Mouse (Mus musculus): ENCODE measurements around the gene F2rl2.

F2rl2 gene

DNA sequence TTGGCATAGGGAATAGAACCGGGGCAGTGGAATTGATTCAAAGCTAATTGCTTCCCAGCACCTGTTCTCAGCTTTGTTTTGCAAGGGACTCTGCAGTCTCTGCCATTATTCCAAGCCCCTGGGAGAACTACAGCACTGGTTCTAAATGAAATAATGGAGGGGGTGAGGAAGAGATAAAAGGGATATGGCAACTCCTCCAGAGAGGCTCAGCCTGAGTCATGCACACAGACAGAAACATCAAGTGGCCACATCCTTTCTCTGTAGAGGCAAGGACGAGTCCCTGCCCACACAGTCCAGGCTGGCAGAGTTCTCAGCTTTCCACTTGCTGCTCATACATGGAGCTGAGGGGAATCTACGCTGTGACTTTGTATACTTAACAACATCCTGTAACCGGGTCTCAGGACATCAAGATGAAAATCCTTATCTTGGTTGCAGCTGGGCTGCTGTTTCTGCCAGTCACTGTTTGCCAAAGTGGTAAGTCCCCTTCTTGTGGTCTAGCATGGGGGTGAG lies at the start of gene F2rl2:
F2rl2 (plus strand) TSS at position 200 of the 510 bp plus-strand sequence.
- DNase-seq = no peak

GRCm38 (mm10) chr13:95647248-95647647 lies 49.4 kb upstream of the F2rl2 start:
- DNase-seq = no peak

DNA sequence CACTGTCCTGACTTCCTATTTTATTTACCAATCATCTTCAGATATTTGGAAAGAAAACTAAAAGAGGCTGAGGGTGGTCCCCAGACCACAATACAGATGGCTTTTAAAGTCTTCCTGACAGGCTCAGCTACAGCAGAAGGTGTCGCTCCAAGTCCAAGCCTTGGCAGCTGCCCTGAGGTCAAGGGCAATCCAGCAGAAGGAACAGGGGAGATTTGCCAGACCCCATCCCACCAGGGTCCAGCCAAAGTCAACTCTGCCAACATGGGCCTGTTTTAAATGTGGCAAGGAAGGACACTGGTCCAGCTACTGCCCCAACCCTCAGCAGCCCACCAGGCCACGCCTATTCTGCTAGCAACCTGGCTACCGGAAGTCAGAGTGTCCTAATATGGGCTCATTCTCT lies 46.7 kb upstream of the F2rl2 start:
- DNase-seq = no peak

DNA sequence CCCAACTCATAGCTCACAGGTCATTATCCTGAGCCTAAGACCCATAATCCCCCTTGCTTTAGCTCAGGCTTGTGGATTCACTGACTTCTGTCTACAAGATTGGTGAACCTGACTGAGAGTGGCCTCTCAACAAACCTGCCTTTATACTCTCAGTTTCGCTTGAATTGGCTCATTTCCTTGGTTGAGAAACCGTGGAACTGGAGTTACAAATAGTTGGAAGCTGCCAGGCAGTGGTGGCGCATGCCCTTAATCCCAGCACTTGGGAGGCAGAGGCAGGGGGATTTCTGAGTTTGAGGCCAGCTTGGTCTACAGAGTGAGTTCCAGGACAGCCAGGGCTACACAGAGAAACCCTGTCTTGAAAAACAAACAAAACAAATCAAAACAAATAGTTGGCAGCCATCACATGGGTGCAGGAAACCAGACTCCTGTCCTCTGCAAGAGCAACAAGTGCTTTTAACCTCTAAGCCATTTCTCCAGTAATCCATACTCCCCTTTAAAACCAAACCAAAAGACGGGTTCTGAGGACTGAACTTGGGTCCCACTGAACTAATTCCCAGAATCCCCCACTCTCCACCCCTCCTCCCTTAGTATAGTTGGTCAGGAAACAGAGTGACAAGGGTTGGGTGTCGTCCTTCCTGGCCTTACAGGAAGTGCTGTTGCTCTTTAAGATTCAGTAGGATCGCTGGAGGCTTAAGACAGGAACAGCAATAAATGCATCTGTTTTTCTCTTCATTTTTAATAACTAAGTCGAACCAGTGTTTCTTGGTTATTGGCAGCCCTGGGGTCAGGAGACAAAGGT lies 44.6 kb upstream of the F2rl2 start:
- DNase-seq = no peak

DNA sequence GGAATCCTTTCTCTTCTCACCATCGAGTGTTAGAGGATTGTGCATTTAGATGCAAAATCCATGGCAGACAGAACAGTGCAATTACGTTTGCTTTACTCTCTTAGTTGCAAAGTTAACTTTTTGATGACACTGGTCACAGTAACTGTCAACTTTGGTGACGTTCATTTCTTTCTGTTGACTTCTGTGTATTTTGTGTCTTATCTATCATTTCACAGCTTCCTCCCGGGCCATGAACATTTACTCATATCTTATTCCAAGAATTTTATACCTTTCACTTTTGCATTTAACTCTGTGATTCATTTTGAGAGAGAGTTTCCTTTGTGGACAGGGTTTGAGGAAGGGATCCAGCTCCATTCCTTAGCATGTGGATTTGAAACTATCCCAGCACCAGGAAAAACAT lies 43.0 kb upstream of the F2rl2 start:
- DNase-seq = no peak

DNA sequence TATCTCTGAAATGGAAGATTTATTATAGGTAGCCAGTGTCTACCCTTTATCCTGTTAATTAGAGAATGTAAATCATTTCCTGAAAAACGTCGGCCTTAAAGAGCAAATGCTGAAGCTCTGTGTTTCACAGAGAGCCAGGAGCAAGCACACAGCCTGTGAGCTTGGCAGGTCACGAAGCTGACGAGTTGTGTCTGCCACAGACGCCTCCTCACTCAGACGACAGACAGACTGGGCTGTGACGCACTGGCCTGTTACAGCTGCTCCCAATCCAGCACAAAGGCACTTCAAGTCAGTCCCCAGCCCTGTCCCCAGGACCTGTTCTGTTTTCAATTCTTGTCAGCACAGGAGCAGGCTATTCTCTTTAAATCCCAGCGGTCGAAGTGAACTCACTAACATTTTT lies 41.4 kb upstream of the F2rl2 start:
- DNase-seq = peak; percentile 30 to 38

DNA sequence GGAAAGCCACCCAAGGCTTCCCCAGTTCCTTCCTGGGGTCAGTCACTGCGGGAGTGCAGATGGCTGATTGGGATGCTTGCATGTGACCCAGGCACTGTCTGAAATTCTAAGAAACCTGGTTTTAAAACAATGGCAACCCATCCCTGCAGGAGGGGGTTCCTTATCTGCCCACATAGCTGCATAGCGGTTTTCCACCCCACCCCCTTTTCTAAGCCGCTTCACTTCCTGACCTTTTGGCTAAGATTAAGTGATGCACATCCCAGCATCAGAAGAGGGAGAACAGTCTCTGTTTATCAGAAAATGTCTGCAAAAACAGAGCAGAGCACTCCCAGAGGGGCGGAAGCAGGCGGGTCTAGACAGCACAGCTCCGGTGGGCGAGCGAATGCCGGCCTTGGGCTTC lies 39.5 kb upstream of the F2rl2 start:
- DNase-seq = no peak

GRCm38 (mm10) chr13:95659432-95659831 lies 37.2 kb upstream of the F2rl2 start:
- DNase-seq = no peak

- DNase-seq = no peak
Observed at GRCm38 (mm10) chr13:95663834-95664233, 32.8 kb upstream of the F2rl2 start.

DNA sequence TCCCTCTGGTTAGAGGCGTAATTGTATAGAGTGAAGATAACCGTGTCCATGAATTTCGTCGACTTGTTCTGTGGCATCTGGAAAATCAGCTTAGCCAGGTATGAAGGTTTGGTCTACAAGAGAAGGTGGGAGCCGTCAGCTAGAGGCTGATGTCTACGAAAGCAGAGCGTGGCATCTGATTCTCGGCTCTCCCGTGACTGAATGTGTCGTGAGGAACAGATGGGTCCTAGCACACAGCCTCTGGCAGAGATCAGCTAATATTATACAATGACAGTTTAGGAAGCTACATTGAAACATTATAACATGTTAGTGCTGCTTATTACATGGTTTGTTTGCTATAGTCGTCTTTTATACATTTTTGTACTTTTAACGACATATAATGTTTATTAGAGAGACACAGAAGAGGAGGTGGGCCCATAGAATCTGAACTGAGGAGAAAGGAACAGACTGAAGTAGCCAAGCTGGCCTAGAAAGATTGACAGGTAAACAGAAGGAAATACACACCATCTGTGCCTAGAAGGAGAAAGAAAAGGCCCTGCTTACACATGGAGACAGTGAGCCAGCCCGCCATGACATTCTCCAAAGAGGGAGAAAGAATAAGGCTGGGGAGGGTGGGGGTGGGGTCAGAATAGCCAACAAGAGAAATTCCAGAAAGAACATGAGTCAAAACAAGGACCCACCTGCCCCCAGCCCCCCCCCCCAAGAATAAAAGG lies 30.9 kb upstream of the F2rl2 start:
- no peak for DNase-seq

- DNase-seq = peak in 1 of 2 experiments; percentile 17
Observed at GRCm38 (mm10) chr13:95667260-95667659, 29.4 kb upstream of the F2rl2 start.

GRCm38 (mm10) chr13:95670534-95670933 lies 26.1 kb upstream of the F2rl2 start:
- DNase-seq = no peak

- DNase-seq = no peak
Observed at GRCm38 (mm10) chr13:95671108-95671897, 25.4 kb upstream of the F2rl2 start.

- no peak for DNase-seq
Observed at GRCm38 (mm10) chr13:95672372-95672771, 24.3 kb upstream of the F2rl2 start.

DNA sequence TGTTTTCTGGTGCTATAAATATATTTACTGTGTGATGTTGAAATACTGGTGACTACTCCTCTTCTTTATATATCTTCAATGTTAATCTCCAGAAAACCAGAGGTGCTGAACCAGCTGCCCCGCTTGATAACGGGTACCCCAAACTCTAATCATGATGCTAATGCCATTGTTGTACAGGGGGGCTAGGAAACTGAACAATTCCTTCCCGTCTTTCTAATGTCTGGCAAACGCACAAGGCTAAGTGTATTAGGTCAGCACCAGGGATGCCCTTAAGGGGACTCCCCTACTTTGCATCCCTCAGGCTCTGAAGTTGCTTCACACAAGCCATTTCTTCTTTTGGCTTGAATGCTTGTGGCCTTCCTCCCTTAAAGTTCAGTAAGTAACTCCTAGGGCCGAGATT lies 17.6 kb upstream of the F2rl2 start:
- no peak for DNase-seq

DNA sequence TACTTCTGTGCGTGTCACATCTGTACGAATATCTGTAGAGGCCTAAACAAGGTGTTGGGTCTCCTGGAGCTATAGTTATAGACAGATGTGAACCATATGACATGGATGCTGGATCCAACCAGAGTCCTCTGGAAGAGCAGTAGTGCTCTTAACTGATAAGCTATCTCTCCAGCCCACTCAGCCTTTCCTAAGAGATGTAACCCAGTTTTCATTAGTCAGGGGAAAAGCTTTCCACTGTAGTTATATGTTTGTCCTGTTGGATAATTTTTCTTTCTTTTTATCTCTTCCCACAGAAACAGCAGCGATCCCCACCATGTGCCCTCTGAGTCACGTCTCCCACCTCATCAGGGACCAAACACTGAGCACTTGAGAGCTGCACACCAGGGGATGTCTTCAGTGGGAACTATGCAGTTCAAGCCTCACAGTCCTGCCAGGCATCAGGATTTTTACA lies 17.1 kb upstream of the F2rl2 start:
- DNase-seq = no peak

GRCm38 (mm10) chr13:95684656-95685244 lies 11.9 kb upstream of the F2rl2 start:
- no peak for DNase-seq

DNA sequence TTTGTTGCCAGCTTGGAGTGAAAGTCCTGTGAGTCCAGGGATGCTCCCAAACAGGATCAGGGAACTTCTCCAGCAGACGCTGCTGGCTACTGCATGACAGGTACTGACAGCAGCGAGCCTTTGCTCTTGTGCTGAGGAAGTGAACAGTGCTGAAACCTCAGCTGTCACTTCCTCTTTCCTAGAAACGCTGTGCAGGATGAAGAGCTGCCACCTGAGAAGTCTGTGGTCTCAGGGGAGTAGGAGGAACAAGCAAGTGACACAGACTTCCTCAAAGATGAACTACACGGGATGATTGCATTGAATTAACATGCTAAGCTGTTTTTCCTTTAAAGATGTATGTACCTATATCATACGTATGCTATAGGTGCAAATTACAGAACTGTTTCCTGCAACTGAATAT lies 10.9 kb upstream of the F2rl2 start:
- no peak for DNase-seq

GRCm38 (mm10) chr13:95688576-95688975 lies 8.1 kb upstream of the F2rl2 start:
- DNase-seq = no peak

DNA sequence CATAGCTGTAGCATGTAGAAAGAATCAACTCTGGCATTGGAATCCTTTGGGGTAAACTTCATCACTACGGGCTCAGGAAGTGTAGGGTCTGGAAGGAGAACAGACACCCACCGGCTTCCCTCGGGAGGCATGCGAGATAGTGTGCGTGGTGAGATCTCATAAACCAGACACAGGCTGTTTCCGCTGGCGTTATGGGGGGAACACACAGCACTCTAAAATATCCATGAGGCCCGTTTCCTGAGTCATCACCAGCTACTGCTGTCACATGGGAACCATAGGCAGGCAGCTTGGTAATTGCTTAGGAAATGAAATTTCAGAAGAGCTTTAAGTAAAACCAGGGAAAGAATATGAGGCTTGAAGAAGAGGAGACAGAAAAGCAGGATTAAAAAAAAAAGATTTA lies 4.5 kb upstream of the F2rl2 start:
- DNase-seq = no peak

DNA sequence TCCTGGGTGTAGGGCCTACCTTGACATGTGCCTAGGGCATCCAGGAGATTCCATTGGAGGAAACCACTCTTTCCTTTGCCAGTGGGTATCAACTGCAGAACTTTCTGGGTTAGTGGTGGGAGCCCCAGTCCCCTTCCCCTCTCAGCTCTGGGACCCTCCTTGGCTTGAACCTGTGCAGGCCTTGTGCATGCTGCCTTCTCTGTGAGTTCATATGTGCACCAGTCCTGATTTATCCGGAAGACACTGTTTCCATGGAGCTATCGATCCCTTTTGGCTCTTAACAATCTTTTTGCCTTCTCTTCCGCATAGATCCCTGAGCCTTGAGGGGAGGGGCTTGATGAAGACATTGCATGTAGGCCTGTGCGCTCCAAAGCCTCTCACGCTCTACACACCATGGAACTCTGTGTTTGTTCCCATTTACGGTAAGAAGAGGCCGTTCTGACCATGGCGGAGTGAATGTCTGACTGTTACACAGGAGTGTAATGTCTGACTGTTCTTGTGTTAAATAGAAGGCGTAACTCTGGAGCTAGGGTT lies 466 bp upstream of the F2rl2 start:
- no peak for DNase-seq

- no peak for DNase-seq
Observed at GRCm38 (mm10) chr13:95697874-95698273, 1.2 kb downstream of the F2rl2 start.

DNA sequence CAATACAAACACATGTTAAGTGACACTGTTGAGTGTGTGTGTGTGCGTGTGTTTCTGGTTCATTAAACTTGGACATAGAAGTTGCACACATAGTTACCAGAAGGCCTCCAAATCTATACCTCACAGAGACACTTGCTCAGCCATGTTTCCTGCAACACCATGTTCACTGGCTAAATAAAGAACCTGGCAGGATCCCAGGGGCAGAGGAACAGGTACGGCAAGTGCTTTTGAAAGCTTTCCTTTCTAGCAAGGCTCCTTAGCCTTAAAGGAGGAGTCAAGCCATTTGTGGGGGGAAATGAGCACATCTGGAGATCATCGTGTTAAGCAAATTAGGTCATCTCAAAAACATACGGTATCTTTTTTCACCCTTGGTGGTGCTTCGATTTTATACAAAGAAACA lies 6.7 kb downstream of the F2rl2 start:
- no peak for DNase-seq
